Mouse (Mus musculus): Measurements from ENCODE around the gene Ngf. TPM values are rescaled to one million over a fixed set of nuclear protein-coding genes. Genes with fewer than 3 reads are reported as not detected.

Ngf gene
- polyA plus RNA-seq (2015; fragmentation: Nextera tagmentation; extraction: Ambion mirVana): 0.54 and 0.71 TPM in 2 replicates

DNA sequence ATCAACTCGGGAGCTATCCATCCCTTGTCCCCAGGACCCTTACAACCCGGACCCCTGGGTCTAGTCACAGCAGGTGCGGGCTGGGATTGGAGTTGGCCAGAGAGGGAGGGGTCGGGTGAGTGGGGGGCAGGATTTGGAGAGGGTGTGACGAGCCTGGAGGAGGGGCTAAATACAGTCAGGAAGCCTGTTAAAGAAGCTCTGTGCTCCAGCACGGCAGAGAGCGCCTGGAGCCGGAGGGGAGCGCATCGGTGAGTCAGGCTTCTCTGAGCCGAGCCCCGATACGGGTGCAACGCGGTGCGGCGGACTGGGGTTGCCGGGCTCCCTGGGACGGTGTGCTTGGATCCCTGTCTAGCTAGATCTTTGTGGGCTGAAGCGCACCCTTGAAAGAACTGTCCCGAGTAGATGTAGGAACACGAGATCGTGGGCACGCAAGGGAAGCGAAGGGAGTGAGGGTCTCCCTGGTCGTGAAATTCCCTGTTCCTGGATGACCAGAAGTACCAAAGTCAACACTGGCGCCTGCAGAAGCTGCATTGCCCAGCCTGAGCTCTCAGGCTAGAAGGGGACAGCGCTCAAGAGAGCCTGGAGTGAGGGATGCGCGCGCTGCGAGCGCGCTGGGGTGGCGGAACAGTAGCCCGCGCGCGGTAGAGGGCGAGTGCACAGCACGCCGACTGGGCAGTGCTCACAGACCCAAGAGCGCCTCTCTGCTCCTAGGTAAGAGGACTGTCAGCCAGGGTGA is at the start of gene Ngf:
Ngf (plus strand) TSS at position 207 of the 736 bp plus-strand sequence.
- Histone ChIP-seq H3K4me2 (peak within 1 kb of the TSS; percentile 74), H3K4me3 (peak within 1 kb of the TSS; percentile 42), H3K9ac (peak within 1 kb of the TSS; percentile 38), H3K27ac (replicated peaks) (no peak within 1 kb of the TSS), H3K9me3 (no peaks in the 10 kb centered on the region), H3K4me1 (replicated peaks) (peaks cover 12% of the 10 kb centered on the region), H3K36me3 (no peaks in the 10 kb centered on the region), H3K27me3 (peaks cover 34% of the 10 kb centered on the region)
- peak; percentile 82 for ATAC-seq (ENCODE audit: low FRiP score, low read depth)
- WGBS: under 1% methylated on average over 43 of the region's 43 CpGs

DNA sequence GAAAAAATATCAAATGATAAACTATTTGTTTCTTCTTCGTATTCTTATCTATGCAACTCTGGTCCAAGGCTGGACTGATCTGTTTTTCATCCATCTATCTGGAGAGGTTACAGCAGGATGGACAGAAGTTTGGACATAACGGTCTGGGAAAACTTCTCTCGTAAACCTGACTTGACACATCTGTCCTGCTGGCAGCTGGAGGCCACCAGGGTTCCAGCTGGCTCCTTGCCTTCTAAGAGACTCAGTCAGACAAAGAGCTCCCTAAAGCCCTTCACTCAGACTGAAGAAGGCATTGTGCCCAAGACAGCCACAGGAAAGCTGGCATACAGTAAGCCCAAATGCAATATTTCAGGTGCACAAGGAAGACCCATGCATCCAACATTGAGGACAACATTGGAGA is 24.2 kb upstream of the Ngf start:
- H3K4me2 ChIP-seq: no peak overlapping the region
- ATAC-seq (ENCODE audit: low FRiP score, low read depth): no peak
- H3K9ac ChIP-seq: no peak overlapping the region
- H3K4me1 ChIP-seq (replicated peaks): no peaks in the 10 kb centered on the region
- WGBS: 78% methylated on average over 3 of the region's 3 CpGs
- H3K9me3 ChIP-seq: no peaks in the 10 kb centered on the region
- H3K4me3 ChIP-seq: no peak overlapping the region
- no peaks in the 10 kb centered on the region for H3K27me3 ChIP-seq
- H3K36me3 ChIP-seq: no peaks in the 10 kb centered on the region
- no peak overlapping the region for H3K27ac ChIP-seq (replicated peaks)

DNA sequence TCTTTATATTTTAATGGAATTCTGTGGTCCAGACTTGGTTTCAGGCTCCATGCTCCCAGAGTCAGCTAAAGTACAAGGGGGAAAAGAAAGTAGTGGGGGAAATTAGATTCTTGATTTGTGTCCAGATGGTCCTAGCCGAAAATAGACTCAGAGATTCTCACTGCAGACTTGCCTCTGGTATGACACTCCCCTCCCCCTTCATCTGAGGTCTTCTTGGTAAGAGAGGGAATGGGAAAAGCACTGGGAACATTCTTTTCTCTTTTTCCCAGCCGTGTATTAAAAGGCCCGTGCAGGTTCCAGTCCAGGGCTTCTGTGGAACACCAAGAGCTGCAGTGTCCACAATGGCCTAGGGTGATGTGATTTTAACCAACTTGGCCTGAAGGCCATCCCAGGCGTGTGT is 23.0 kb upstream of the Ngf start:
- no peak overlapping the region for H3K4me3 ChIP-seq
- no peaks in the 10 kb centered on the region for H3K9me3 ChIP-seq
- no peak overlapping the region for H3K4me2 ChIP-seq
- H3K27me3 ChIP-seq: no peaks in the 10 kb centered on the region
- 76% methylated on average over 4 of the region's 4 CpGs for WGBS
- no peak for ATAC-seq (ENCODE audit: low FRiP score, low read depth)
- H3K9ac ChIP-seq: no peak overlapping the region
- H3K4me1 ChIP-seq (replicated peaks): no peaks in the 10 kb centered on the region
- H3K36me3 ChIP-seq: no peaks in the 10 kb centered on the region
- H3K27ac ChIP-seq (replicated peaks): no peak overlapping the region

DNA sequence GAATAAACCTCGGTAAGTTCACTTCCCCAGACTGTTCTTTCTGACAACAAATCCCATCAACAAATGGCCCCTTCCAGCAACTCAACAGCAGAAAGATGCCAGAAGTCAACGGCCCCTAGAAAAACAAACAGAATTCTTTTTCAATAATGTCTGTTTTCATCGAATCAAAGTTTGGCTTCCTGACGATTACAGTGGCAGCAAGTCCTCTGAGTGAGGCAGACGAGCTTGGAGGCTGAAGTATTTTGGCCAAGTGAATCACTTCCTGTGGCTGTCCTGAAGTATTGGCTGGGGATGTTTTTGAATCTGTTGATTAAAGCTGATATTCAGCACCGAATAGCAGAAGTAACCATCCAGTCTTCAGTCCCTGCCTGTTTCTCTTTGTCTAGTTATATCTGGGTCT is 15.2 kb upstream of the Ngf start:
- ATAC-seq (ENCODE audit: low FRiP score, low read depth): no peak
- no peaks in the 10 kb centered on the region for H3K4me1 ChIP-seq (replicated peaks)
- H3K4me2 ChIP-seq: no peak overlapping the region
- H3K4me3 ChIP-seq: no peak overlapping the region
- H3K9me3 ChIP-seq: no peaks in the 10 kb centered on the region
- WGBS: 86% methylated on average over 6 of the region's 6 CpGs
- H3K9ac ChIP-seq: no peak overlapping the region
- no peaks in the 10 kb centered on the region for H3K36me3 ChIP-seq
- H3K27ac ChIP-seq (replicated peaks): no peak overlapping the region
- no peaks in the 10 kb centered on the region for H3K27me3 ChIP-seq

DNA sequence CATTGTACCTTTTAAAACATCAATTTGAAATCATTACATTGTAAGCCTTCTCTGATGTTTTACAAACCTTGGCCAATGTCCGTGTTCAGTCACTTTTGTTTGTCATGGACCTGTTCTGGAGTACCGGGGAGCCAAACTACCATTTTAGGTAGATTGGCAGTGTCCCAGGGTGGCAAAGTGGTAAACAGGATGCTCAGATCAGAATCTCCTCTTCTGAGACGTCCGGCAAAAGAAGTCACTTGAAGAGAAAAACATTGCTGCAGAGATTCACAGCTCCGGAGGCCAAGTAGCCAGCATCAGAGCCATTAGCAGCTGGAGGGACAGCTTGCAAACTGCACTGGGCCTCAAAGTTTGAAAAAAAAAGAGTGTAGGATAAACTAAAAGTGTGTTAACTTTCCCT is 9.2 kb upstream of the Ngf start:
- Histone ChIP-seq H3K4me1 (replicated peaks) (no peaks in the 10 kb centered on the region), H3K9ac (no peak overlapping the region), H3K9me3 (no peaks in the 10 kb centered on the region), H3K4me3 (no peak overlapping the region), H3K4me2 (no peak overlapping the region), H3K27me3 (no peaks in the 10 kb centered on the region), H3K36me3 (no peaks in the 10 kb centered on the region), H3K27ac (replicated peaks) (no peak overlapping the region)
- ATAC-seq (ENCODE audit: low FRiP score, low read depth): no peak
- 89% methylated on average over 5 of the region's 5 CpGs for WGBS

DNA sequence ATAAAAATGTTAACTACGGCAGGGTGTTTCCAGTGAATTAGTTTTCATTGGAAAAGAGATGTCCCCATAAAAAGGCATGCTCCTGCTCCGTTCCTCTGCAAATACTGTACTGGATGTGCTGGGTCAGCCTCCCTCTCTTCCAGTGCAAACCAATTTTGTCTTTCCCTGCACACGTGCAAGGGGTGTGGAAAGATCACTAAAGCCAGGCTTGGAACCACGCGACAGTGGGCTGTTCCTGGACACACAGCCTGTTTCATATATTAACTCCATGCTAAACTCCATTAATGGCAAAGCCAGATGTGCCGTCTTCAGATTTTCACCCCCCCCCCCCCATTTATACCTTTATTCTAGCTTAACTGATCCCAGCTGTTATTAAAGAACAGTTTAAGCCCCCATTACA is 8.7 kb upstream of the Ngf start:
- Histone ChIP-seq H3K4me3 (no peak overlapping the region), H3K4me1 (replicated peaks) (no peaks in the 10 kb centered on the region), H3K27ac (replicated peaks) (no peak overlapping the region), H3K9me3 (no peaks in the 10 kb centered on the region), H3K36me3 (no peaks in the 10 kb centered on the region), H3K9ac (no peak overlapping the region), H3K4me2 (no peak overlapping the region), H3K27me3 (no peaks in the 10 kb centered on the region)
- 80% methylated on average over 6 of the region's 6 CpGs for WGBS
- no peak for ATAC-seq (ENCODE audit: low FRiP score, low read depth)

DNA sequence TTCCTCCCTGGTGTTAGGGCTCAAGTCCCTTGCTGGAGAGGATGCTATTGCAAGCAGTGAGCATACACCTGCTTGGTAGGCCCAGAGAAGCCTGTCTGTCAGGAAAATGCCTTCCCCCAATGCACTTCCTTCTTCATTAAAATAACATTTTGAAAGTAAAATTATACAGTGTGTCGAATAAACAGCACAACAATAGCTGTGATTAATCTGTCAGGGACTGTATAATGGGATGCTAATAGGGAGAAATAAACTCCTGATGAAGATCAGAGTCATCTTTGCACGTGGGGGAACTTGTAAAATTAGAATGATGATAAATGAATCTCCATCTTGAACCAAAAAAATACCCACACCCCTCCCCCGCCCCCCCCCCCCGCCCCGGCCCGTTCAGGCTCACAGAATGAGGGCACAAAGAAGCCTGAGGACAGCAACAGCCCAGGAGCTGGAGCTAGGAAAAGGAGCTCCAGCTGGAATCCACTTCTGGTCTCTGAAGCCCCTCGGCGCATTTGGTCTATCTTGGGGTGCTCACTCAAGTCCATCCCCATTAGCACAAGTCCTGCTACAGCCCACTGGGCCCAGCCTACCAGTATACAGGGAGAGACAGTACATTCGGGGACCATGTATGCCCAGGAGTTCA is 6.9 kb upstream of the Ngf start:
- Histone ChIP-seq H3K9me3 (no peaks in the 10 kb centered on the region), H3K36me3 (no peaks in the 10 kb centered on the region), H3K9ac (no peak overlapping the region), H3K4me2 (no peak overlapping the region), H3K27ac (replicated peaks) (no peak overlapping the region), H3K4me1 (replicated peaks) (no peaks in the 10 kb centered on the region), H3K27me3 (no peaks in the 10 kb centered on the region), H3K4me3 (no peak overlapping the region)
- ATAC-seq (ENCODE audit: low FRiP score, low read depth): no peak
- 57% methylated on average over 9 of the region's 9 CpGs for WGBS

DNA sequence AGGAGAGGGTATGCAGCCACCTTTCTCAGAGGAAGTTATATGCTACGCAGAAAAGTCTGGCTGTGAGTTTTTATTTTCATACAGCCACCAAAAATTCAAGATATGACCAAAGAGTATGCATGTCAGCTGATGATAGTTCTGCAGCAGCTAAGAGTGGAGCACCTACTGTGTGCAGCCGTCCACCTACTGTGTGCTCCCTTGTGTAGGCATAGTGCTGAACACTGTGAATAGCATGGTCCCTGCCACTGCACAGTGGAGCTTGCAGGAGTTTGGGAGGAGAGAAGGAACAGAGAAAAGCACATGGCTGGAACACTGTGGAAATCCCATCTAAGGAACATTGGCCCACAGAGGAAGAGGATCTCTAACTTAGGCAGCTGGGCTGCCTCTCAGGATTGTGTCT is 6.4 kb upstream of the Ngf start:
- no peak overlapping the region for H3K9ac ChIP-seq
- no peaks in the 10 kb centered on the region for H3K9me3 ChIP-seq
- no peak overlapping the region for H3K4me2 ChIP-seq
- H3K4me3 ChIP-seq: no peak overlapping the region
- ATAC-seq (ENCODE audit: low FRiP score, low read depth): no peak
- 95% methylated on average over 2 of the region's 2 CpGs for WGBS
- H3K4me1 ChIP-seq (replicated peaks): no peaks in the 10 kb centered on the region
- H3K36me3 ChIP-seq: no peaks in the 10 kb centered on the region
- no peaks in the 10 kb centered on the region for H3K27me3 ChIP-seq
- H3K27ac ChIP-seq (replicated peaks): no peak overlapping the region

DNA sequence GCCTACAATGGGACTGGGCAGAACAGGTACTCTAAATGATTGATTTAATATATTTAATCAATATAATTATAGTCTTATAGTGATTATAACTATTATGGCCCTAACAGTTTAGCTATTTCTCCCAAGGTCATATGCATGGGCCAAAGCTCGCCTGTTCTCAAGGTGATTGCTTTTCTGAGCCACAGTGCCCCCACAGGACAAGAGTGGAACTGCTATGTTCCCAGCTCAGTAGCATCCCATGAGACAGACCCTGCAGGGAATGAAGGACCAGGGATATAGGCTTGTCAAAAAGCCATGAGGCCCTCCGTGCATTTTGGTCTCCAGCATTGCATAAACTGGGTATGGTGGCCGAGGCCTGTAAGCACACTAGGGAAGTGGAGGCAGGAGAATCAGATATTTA is 3.1 kb upstream of the Ngf start:
- Histone ChIP-seq H3K4me3 (no peak overlapping the region), H3K9ac (no peak overlapping the region), H3K36me3 (no peaks in the 10 kb centered on the region), H3K9me3 (no peaks in the 10 kb centered on the region), H3K27ac (replicated peaks) (no peak overlapping the region), H3K4me1 (replicated peaks) (peaks cover 12% of the 10 kb centered on the region), H3K4me2 (no peak overlapping the region), H3K27me3 (peaks cover 30% of the 10 kb centered on the region)
- ATAC-seq (ENCODE audit: low FRiP score, low read depth): no peak
- WGBS: 20% methylated on average over 3 of the region's 3 CpGs

DNA sequence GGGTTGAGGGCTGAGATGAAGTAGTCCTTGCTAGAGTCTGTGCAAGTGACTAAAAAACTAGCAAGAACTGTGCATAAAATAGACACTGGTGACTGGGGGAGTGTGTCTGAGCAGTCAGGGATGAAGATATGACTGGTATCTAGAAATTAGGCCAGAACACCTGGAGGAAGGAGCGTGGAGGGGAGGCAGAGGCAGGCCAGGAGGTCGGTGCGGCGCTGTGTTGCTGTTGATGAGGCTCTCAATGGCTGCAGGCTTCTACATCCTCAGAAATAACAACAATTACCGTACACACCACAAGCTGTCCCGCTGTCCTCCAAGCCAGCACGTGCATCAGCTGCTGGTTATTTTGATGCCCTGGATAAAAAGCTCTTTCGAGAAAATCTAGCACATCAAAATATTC is 2.6 kb upstream of the Ngf start:
- ATAC-seq (ENCODE audit: low FRiP score, low read depth): no peak
- Histone ChIP-seq H3K4me1 (replicated peaks) (peaks cover 12% of the 10 kb centered on the region), H3K4me2 (no peak overlapping the region), H3K36me3 (no peaks in the 10 kb centered on the region), H3K9ac (no peak overlapping the region), H3K4me3 (no peak overlapping the region), H3K27ac (replicated peaks) (no peak overlapping the region), H3K9me3 (no peaks in the 10 kb centered on the region), H3K27me3 (peaks cover 33% of the 10 kb centered on the region)
- WGBS: 82% methylated on average over 8 of the region's 8 CpGs

DNA sequence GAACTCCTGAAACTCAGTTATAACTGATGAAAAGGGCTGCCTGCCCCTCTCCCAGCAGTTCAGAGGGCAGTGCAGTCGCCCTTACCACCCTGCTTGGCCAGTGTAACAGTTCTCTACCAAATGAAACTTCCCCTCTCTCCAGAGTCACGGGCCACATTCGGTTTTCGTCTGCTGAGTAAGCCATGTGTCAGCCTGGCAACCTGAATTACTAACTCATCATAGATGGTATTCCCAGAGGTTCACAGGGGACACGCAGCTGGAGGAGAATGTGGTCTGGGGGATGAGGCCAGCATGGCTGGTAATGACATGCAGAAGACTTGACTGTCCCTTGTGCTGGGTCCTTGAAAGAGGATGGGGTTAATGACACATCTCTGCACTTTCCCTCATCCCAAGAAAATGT is 1.5 kb downstream of the Ngf start:
- 69% methylated on average over 5 of the region's 5 CpGs for WGBS
- Histone ChIP-seq H3K9me3 (no peaks in the 10 kb centered on the region), H3K4me2 (no peak overlapping the region), H3K4me1 (replicated peaks) (peaks cover 12% of the 10 kb centered on the region), H3K27ac (replicated peaks) (no peak overlapping the region), H3K27me3 (peaks cover 34% of the 10 kb centered on the region), H3K9ac (no peak overlapping the region), H3K36me3 (no peaks in the 10 kb centered on the region), H3K4me3 (no peak overlapping the region)
- ATAC-seq (ENCODE audit: low FRiP score, low read depth): no peak

DNA sequence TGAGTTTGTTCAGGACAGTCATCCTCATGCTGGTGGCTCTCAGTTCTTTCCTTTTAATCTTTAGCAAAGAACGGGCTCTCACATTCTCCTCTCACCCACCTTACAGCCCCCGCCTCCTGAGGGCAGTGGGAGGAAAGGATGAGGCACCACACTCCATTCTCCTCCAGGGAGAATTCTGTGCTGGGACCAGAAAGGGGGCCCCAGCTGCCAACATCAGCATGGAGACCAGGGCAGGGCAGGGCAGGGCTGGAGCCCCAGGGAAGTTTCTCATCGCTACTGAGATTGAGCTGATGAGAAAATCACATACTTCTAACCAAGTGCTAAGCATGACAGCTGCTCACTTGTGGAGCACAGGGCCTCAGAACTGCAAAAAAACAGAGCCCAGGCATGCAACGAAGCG is 2.1 kb downstream of the Ngf start:
- no peak overlapping the region for H3K27ac ChIP-seq (replicated peaks)
- H3K4me2 ChIP-seq: no peak overlapping the region
- no peak overlapping the region for H3K9ac ChIP-seq
- WGBS: 75% methylated on average over 5 of the region's 5 CpGs
- H3K9me3 ChIP-seq: no peaks in the 10 kb centered on the region
- H3K4me1 ChIP-seq (replicated peaks): peaks cover 12% of the 10 kb centered on the region
- peaks cover 34% of the 10 kb centered on the region for H3K27me3 ChIP-seq
- no peak for ATAC-seq (ENCODE audit: low FRiP score, low read depth)
- no peaks in the 10 kb centered on the region for H3K36me3 ChIP-seq
- H3K4me3 ChIP-seq: no peak overlapping the region
